Mouse (Mus musculus) adipocyte (in vitro differentiated cells): ENCODE results near the gene Lhpp.

Experiments
- DNase-seq: peaks from one replicate; pipeline ENCODE4 v3.0.0-alpha.2; 2016; ENCODE audit warnings: low spot score

The Lhpp gene

GRCm38 (mm10) chr7:132610468-132611318, at the start of gene Lhpp:
Lhpp (plus strand) TSS chr7:132610638.
- no peak for DNase-seq

- peak; percentile 15 for DNase-seq
Observed at GRCm38 (mm10) chr7:132565831-132566230, 44.6 kb upstream of the Lhpp start.

- DNase-seq, result peak; percentile 31
Observed at GRCm38 (mm10) chr7:132568817-132569216, 41.6 kb upstream of the Lhpp start.

- DNase-seq, result peak; percentile 43
Observed at GRCm38 (mm10) chr7:132570071-132570470, 40.4 kb upstream of the Lhpp start.

DNA sequence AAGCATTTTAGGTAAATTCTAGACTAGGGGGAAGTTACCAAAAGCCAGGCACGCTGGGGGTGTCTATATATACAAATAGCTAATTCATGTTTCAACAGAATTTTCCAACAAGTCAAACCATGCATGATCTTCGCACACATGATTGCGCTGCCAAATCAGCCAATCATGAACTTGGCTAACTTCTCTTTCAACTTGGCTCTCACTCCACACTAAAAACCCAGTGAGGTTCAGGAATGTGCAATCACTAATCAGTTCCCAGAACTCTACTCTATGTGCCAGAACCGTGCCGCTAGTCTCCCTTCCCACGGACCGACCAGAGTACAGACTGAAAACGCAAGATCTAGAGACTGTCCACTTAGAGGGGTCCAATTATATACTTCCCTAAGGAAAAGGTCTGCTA, 39.0 kb upstream of the Lhpp start:
- peak; percentile 42 for DNase-seq

DNA sequence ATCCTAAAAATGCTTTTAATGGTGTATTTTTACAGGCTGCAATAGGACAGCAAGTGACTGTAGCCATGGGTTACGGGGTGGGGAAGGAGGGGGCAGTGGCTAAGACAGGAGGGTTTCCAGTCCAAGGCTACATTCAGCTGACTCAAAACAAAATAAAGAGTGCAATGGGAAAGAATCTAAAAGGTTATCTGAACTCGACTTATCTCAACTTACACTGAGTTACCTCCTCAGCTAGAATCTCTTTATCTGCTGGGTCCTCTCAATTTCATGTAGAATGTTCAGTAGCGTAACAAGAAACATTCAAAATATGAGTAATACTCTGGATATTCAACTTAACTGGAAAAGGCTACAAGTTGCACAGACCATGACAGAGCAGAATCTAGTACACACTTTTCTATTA, 37.7 kb upstream of the Lhpp start:
- DNase-seq, result no peak

GRCm38 (mm10) chr7:132573205-132573604, 37.2 kb upstream of the Lhpp start:
- no peak for DNase-seq

DNA sequence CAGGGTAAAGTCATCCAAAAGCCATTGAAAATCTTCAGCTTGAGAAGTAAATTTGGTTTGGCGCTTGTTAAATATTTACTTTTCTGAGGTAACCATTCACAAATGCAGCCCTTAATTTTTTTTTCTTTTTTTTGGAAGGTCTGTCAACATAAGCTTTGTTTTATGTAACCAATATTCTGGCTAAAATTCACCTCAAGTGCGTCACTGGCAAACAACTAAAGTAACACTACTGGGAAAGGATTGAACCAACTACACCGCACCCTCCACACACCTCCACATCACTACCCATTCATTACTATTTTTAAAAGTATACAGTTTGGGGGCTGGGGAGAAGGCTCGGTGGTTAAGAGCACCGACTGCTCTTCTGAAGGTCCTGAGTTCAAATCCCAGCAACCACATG, 35.8 kb upstream of the Lhpp start:
- DNase-seq, result no peak

- DNase-seq, result peak; percentile 86
Observed at GRCm38 (mm10) chr7:132575623-132576022, 34.8 kb upstream of the Lhpp start.

- DNase-seq, result peak; percentile 93
Observed at GRCm38 (mm10) chr7:132576116-132576650, 34.3 kb upstream of the Lhpp start, which contains the start of gene Oat. Oat (minus strand) TSS chr7:132576398.

- DNase-seq, result no peak
Observed at GRCm38 (mm10) chr7:132576891-132577290, 33.5 kb upstream of the Lhpp start.

GRCm38 (mm10) chr7:132580511-132580910, 29.9 kb upstream of the Lhpp start:
- DNase-seq, result no peak

DNA sequence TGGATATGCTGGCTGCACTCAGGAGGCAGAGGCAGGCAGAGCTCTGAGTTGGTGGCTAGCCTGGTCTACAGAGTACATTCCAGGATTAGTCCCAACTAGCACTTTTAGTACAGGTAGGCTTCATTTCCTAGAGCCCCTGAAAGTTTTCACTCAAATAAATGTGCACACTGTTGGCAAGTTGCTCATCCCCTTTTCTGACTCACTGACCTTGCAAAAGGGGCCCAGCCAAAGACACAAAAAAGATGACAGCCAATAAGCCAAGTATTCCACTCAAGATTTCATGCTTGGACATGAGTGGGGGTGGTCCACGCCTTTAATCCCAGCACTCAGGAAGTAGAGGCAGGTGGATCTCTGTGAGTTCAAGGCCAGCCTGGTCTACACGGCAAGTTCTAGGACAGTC, 29.0 kb upstream of the Lhpp start:
- no peak for DNase-seq

- no peak for DNase-seq
Observed at GRCm38 (mm10) chr7:132585695-132586491, 24.5 kb upstream of the Lhpp start.

DNA sequence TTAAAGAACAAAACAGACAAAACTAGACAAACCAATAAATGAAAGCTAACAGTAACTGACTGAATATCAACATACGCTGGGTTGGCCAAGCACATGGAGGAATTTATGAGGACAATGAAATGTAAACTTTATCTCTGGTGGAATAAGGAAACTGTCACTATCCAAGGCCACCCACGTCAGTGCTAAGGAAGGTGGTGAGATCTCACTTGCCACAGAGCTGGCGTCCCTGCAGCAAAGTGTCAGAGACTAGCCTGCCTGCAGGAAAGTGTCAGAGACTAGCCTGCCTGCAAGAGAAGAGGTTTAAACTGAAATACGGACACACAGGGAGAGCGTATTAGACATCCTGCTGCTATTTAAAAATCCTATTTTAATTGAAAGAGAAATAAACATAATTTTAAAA, 23.3 kb upstream of the Lhpp start:
- DNase-seq, result no peak

DNA sequence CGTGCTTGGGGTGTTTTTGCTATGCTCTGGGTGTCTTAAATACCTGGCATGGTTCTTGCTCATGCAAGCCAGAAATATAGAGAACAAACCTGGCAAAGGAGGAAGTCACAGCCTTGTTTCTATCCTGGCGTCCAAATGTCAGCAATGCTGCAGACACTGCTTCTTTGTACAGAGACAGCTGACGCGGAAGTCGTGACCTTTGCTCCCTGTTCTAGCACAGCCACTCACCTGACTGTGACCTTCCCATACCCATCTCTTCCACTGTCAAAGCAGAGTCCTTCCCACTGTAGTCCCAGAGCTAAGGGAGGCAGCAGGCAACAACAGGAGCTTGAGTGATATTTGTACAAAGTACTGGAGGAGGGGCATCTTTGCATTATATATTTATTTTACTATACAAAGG, 20.8 kb upstream of the Lhpp start:
- DNase-seq, result no peak

DNA sequence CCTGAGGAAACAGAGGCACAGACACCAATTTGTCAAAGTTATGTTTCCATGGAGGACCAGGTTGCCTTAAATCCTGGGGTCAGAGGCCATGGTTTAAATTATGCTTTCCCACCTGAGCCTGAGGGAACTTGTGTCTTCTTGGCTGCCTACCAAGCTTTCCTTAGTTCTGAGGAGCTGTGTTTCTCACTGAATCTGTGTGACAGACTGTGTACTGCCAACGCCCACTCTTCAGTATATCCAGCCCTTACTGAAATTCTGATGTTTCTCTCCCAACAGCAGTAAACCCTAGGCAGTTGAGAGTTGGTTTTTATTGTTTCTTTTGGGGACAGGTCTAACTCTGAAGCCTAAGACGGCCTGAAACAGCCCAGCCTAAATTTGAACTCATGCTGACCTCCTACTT, 16.7 kb upstream of the Lhpp start:
- DNase-seq, result no peak

GRCm38 (mm10) chr7:132594325-132594724, 16.1 kb upstream of the Lhpp start:
- DNase-seq, result no peak

- no peak for DNase-seq
Observed at GRCm38 (mm10) chr7:132595787-132596186, 14.7 kb upstream of the Lhpp start.

DNA sequence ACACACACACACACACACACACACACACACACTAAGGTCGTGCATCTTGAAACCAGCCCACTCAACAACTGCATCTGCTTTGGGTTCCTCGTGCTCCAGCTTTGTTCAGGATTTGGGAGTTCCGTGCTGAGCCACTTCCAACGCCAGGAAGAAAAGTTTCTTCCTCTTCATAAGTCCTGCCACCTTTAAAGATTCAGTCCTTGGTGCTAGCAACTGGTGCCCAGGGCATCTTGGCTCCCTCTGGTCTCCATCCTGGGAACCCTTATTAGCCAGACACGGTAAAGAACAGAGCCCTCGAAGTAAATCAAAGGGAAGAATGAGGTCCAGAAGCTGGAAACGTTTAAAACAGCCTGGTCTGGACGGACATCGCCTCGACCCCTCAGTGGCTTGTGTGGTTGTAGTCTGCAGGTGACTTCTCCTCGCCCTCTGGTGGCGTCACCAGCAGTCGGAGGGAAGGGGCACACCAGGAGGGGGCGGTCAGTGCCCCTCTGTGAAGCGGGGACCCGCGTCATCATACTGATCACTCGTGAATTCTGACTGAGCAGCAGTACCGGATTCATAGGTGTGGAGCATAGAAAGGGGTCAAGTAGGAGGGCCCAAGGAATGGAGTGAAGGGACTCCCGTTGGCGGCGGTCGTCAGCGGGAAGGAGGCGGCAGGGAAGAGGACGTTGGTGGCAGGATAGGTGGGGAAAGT, 13.7 kb upstream of the Lhpp start:
- DNase-seq, result no peak

GRCm38 (mm10) chr7:132597251-132598041, 13.0 kb upstream of the Lhpp start:
- no peak for DNase-seq
